Mouse (Mus musculus) spleen, postnatal 14 days (tissue): Measurements from ENCODE around the gene Phc2.
A peak's percentile ranks its signal among the peaks of the same experiment; 100 is the strongest.

Source experiments
- DNase-seq, 2 experiments: peaks; one replicate each; pipeline ENCODE4 v3.0.0; 2021 to 2022; ENCODE audit warnings: low spot score in 2 of 2

Phc2 gene

GRCm38 (mm10) chr4:128720110-128720509, 65.6 kb downstream of the Phc2 start:
- no peak for DNase-seq

- no peak for DNase-seq
Observed at GRCm38 (mm10) chr4:128721061-128721648, 66.7 kb downstream of the Phc2 start.

- DNase-seq: no peak
Observed at GRCm38 (mm10) chr4:128721761-128722160, 67.3 kb downstream of the Phc2 start.

- DNase-seq: no peak
Observed at GRCm38 (mm10) chr4:128722932-128723331, 68.4 kb downstream of the Phc2 start.

- DNase-seq: no peak
Observed at GRCm38 (mm10) chr4:128723431-128723830, 68.9 kb downstream of the Phc2 start.

- no peak for DNase-seq
Observed at GRCm38 (mm10) chr4:128724059-128724458, 69.6 kb downstream of the Phc2 start.

GRCm38 (mm10) chr4:128727019-128727720, 72.7 kb downstream of the Phc2 start:
- DNase-seq: peak; percentile 70 to 78

GRCm38 (mm10) chr4:128727721-128728430, 73.4 kb downstream of the Phc2 start:
- DNase-seq: peak; percentile 33 to 40

- no peak for DNase-seq
Observed at GRCm38 (mm10) chr4:128728431-128728851, 73.9 kb downstream of the Phc2 start.

- DNase-seq: no peak
Observed at GRCm38 (mm10) chr4:128729033-128729708, 74.7 kb downstream of the Phc2 start.

- DNase-seq: no peak
Observed at GRCm38 (mm10) chr4:128729709-128730037, 75.2 kb downstream of the Phc2 start.

- DNase-seq: no peak
Observed at GRCm38 (mm10) chr4:128730271-128730670, 75.8 kb downstream of the Phc2 start.

- DNase-seq: no peak
Observed at GRCm38 (mm10) chr4:128732794-128733193, 78.3 kb downstream of the Phc2 start.

GRCm38 (mm10) chr4:128733496-128733895, 79.0 kb downstream of the Phc2 start:
- peak in 1 of 2 experiments; percentile 27 for DNase-seq

- DNase-seq: no peak
Observed at GRCm38 (mm10) chr4:128734217-128734616, 79.7 kb downstream of the Phc2 start.

GRCm38 (mm10) chr4:128734721-128735671, 80.5 kb downstream of the Phc2 start:
- peak in 1 of 2 experiments; percentile 44 for DNase-seq

GRCm38 (mm10) chr4:128737137-128737589, 82.7 kb downstream of the Phc2 start:
- DNase-seq: no peak

GRCm38 (mm10) chr4:128737825-128738610, 83.5 kb downstream of the Phc2 start:
- no peak for DNase-seq

GRCm38 (mm10) chr4:128740878-128741277, 86.4 kb downstream of the Phc2 start:
- DNase-seq: no peak

- DNase-seq: no peak
Observed at GRCm38 (mm10) chr4:128741906-128742305, 87.4 kb downstream of the Phc2 start.
